Mouse (Mus musculus) spleen, postnatal 14 days (tissue): Measurements from ENCODE around the gene Olfr624.
"Not testable (repeated sequence)": the region's sequence is repeated elsewhere in the genome, so short reads cannot be mapped to it uniquely, and the experiment has no call there.

Source experiments
- DNase-seq, 2 experiments: peaks; one replicate each; pipeline ENCODE4 v3.0.0; 2021 to 2022; ENCODE audit warnings: low spot score in 2 of 2

Gene Olfr624

GRCm38 (mm10) chr7:103671091-103671490 lies at the start of gene Olfr624:
Gene Olfr624 (minus strand): TSS chr7:103671191.
- DNase-seq, result no peak

GRCm38 (mm10) chr7:103716398-103716797 lies 45.4 kb upstream of the Olfr624 start:
- not testable (repeated sequence) for DNase-seq

- DNase-seq, result no peak
These were observed 43.4 kb upstream of the Olfr624 start, which contains the start of gene Olfr243 for GRCm38 (mm10) chr7:103714371-103714770. Gene Olfr243 (plus strand): TSS chr7:103714671.

- DNase-seq, result peak in 1 of 2 experiments; percentile 7
These were observed 41.0 kb upstream of the Olfr624 start for GRCm38 (mm10) chr7:103712024-103712423.

- no peak for DNase-seq
These were observed 28.5 kb upstream of the Olfr624 start for GRCm38 (mm10) chr7:103699469-103699868.

GRCm38 (mm10) chr7:103682420-103682819 lies 11.4 kb upstream of the Olfr624 start, which contains the start of gene Olfr625-ps1:
Gene Olfr625-ps1 (plus strand): TSS chr7:103682720.
- DNase-seq, result no peak

GRCm38 (mm10) chr7:103663598-103663997 lies 7.4 kb downstream of the Olfr624 start, which contains the start of gene Olfr623:
Gene Olfr623 (minus strand): TSS chr7:103663698.
- no peak for DNase-seq

- no peak for DNase-seq
These were observed 26.9 kb downstream of the Olfr624 start for GRCm38 (mm10) chr7:103644070-103644469.

- DNase-seq, result no peak
These were observed 28.4 kb downstream of the Olfr624 start, which contains the start of gene Olfr622 for GRCm38 (mm10) chr7:103642602-103643001. Gene Olfr622 (minus strand): TSS chr7:103642702.

GRCm38 (mm10) chr7:103636795-103637194 lies 34.2 kb downstream of the Olfr624 start:
- DNase-seq, result no peak
